ENCODE assay signal across 8 mouse cellular contexts in the genomic region with DNA sequence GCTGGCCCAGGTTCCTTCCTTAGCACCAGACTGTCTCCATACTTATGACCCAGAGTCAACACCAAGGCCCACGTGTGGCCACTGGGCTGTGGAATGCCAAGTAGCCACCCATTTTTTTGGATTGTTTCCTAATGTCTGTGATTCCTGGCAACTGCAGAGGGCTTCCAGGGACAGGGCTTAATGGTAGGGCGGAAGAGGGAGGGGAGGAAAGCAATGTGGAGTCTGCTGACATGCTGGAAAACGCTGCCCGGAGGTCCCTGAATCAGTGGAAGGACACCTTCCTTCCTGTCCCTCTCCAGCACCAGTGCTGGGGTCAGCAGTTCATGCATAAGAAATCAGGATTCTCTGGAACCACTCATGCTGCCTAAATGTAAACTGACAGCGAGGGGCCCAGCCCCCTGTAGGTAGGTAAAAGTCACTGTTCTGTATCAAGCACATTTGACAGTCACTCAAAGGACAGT.
DNase-seq lines count a peak whose midpoint lies in the region; ATAC-seq and TF ChIP-seq lines count a peak whose summit lies in the region.
"Had no signal": no experiment of that assay in that cellular context is flagged by ENCODE, and none has a peak within 500 bp of the region (broad histone marks: within the 10 kb centered on the region; RNA-seq: fewer than 3 reads in every experiment).

No protein-coding gene starts in this region.

- no peak for ATAC-seq in lung, embryonic 14.5 days (ENCODE audit: insufficient read depth)
- ATAC-seq in forebrain, postnatal 0 days = no peak

- H3K4me2 ChIP-seq in lung, embryonic 14.5 days = no peak overlapping the region
- no peak overlapping the region for H3K4me2 ChIP-seq in forebrain, postnatal 0 days (ENCODE audit: low read depth)

- peak; percentile 8 for DNase-seq in adrenal gland, postnatal 25 days
- peak; percentile 63 for DNase-seq in embryonic facial prominence, embryonic 10.5 days (ENCODE audit: low spot score)
- DNase-seq in heart, postnatal 4 days = peak; percentile 50
- DNase-seq in lung, embryonic 14.5 days = peak; percentile 46
- no peak for DNase-seq in right cerebral cortex, postnatal 14 days
- no peak for DNase-seq in right cerebral cortex, postnatal 36 days (ENCODE audit: low spot score in 2 of 2)
- no peak for DNase-seq in forebrain, postnatal 0 days
- DNase-seq: thymus, postnatal 4 days had no signal

- no peaks in the 10 kb centered on the region for H3K36me3 ChIP-seq in embryonic facial prominence, embryonic 10.5 days (replicated peaks)
- H3K36me3 ChIP-seq in lung, embryonic 14.5 days (ENCODE audit: insufficient read depth) = no peaks in the 10 kb centered on the region
- no peaks in the 10 kb centered on the region for H3K36me3 ChIP-seq in forebrain, postnatal 0 days (ENCODE audit: insufficient read depth)

- TF ChIP-seq CTCF in lung, embryonic 14.5 days (IDR thresholded peaks at IDR 0.05; ENCODE audit: low read depth) = no peak
- TF ChIP-seq CTCF in forebrain, postnatal 0 days (IDR thresholded peaks at IDR 0.05; ENCODE audit: low read depth) = no peak

- no peak overlapping the region for H3K9ac ChIP-seq in lung, embryonic 14.5 days
- no peak overlapping the region for H3K9ac ChIP-seq in forebrain, postnatal 0 days

- no peaks in the 10 kb centered on the region for H3K9me3 ChIP-seq in embryonic facial prominence, embryonic 10.5 days
- no peaks in the 10 kb centered on the region for H3K9me3 ChIP-seq in lung, embryonic 14.5 days (ENCODE audit: low read depth, low read length)
- no peaks in the 10 kb centered on the region for H3K9me3 ChIP-seq in forebrain, postnatal 0 days (ENCODE audit: low read length)

- H3K4me1 ChIP-seq in embryonic facial prominence, embryonic 10.5 days = peaks cover 24% of the 10 kb centered on the region
- peaks cover 6% of the 10 kb centered on the region; the same call in 1 of the 2 replicates for H3K4me1 ChIP-seq in lung, embryonic 14.5 days (ENCODE audit: insufficient read depth)
- H3K4me1 ChIP-seq in forebrain, postnatal 0 days (ENCODE audit: insufficient read depth) = no peaks in the 10 kb centered on the region

- H3K27ac ChIP-seq in embryonic facial prominence, embryonic 10.5 days (replicated peaks) = peak overlapping the region; percentile 65
- H3K27ac ChIP-seq in lung, embryonic 14.5 days (ENCODE audit: low read depth) = 0 out of 2 replicates have a peak overlapping the region, but pooled peaks have one; percentile 43
- no peak overlapping the region for H3K27ac ChIP-seq in forebrain, postnatal 0 days (ENCODE audit: low read depth, low read length)

- WGBS in embryonic facial prominence, embryonic 10.5 days = 28% methylated on average over 5 of the region's 5 CpGs
- 22% methylated on average over 5 of the region's 5 CpGs for WGBS in lung, embryonic 14.5 days
- 68% methylated on average over 5 of the region's 5 CpGs for WGBS in forebrain, postnatal 0 days

- no peak overlapping the region for H3K4me3 ChIP-seq in embryonic facial prominence, embryonic 10.5 days
- H3K4me3 ChIP-seq in lung, embryonic 14.5 days (ENCODE audit: low read depth, low read length) = no peak overlapping the region
- no peak overlapping the region for H3K4me3 ChIP-seq in forebrain, postnatal 0 days (ENCODE audit: low read depth, low read length)

- H3K27me3 ChIP-seq in embryonic facial prominence, embryonic 10.5 days (replicated peaks; ENCODE audit: low read depth, poor library complexity, severe bottlenecking) = no peaks in the 10 kb centered on the region
- H3K27me3 ChIP-seq in lung, embryonic 14.5 days (ENCODE audit: insufficient read depth, low read length) = no peaks in the 10 kb centered on the region
- H3K27me3 ChIP-seq in forebrain, postnatal 0 days (ENCODE audit: insufficient read depth, low read length) = no peaks in the 10 kb centered on the region

Comparison
In these comparisons a context has a peak if more than half of its experiments do, and no peak if none do; other contexts are left out.
1. DNase-seq: peak in adrenal gland, postnatal 25 days (single experiment), embryonic facial prominence, embryonic 10.5 days (single experiment), heart, postnatal 4 days (single experiment) and lung, embryonic 14.5 days (single experiment); none in right cerebral cortex, postnatal 14 days (single experiment), right cerebral cortex, postnatal 36 days (0 of 2) and forebrain, postnatal 0 days (single experiment).